Mouse (Mus musculus) neural tube, embryonic 13.5 days (tissue): Measurements from ENCODE around the gene Zfp663. TPM values are rescaled to one million over a fixed set of nuclear protein-coding genes. Genes with fewer than 3 reads are reported as not detected.

ENCODE experiments used
- polyA plus RNA-seq: library from polyadenylated mRNA; unstranded; fragments of >200 nt; fragmentation: Nextera tagmentation; extraction: Ambion mirVana; gene quantifications from 2 replicates; pipeline ENCODE4 v1.2.1, GENCODE M21; 2015

Gene Zfp663
- polyA plus RNA-seq, 1 experiment from 2014 or later = 6.9 TPM

Other genes with a start within 250 kb of the Zfp663 start
- 11.1 and 11.4 TPM in 2 replicates for gene Cdh22, start 133.9 kb downstream of the Zfp663 start, polyA plus RNA-seq
- gene Slc35c2, start 80.9 kb downstream of the Zfp663 start, polyA plus RNA-seq = 51.3 and 57.3 TPM in 2 replicates
- gene Elmo2, start 42.2 kb downstream of the Zfp663 start, polyA plus RNA-seq = 89.8 and 95.7 TPM in 2 replicates
- 10.4 and 12.2 TPM in 2 replicates for gene Zfp334, start 19.5 kb upstream of the Zfp663 start, polyA plus RNA-seq
- gene Ocstamp, start 31.7 kb upstream of the Zfp663 start, polyA plus RNA-seq = 0.06 and 0.08 TPM in 2 replicates
- 1.0 and 1.2 TPM in 2 replicates for gene Slc13a3, start 104.5 kb upstream of the Zfp663 start, polyA plus RNA-seq
- 34.8 and 38.0 TPM in 2 replicates for gene Trp53rka, start 124.6 kb upstream of the Zfp663 start, polyA plus RNA-seq
- 2.6 and 2.9 TPM in 2 replicates for gene Slc2a10, start 135.1 kb upstream of the Zfp663 start, polyA plus RNA-seq
- gene Eya2, start 226.3 kb upstream of the Zfp663 start, polyA plus RNA-seq = 13.2 and 18.2 TPM in 2 replicates